Mouse (Mus musculus) right cerebral cortex, postnatal 10 days (tissue): ENCODE measurements at regions not wholly inside any gene's neighbourhood (a gene's known extent, or its start where the extent isn't known, plus 50 kb on each side); places are given as distances from the start of the nearest gene placed in this dataset.

Experiments
- DNase-seq, 2 experiments: peaks; one replicate each; pipeline ENCODE4 v3.0.0; 2021; ENCODE audit warnings: low spot score in 2 of 2

- no peak for DNase-seq
These were observed 151.4 kb downstream of the Abcc12 start for GRCm38 (mm10) chr8:86428998-86429651.

DNA sequence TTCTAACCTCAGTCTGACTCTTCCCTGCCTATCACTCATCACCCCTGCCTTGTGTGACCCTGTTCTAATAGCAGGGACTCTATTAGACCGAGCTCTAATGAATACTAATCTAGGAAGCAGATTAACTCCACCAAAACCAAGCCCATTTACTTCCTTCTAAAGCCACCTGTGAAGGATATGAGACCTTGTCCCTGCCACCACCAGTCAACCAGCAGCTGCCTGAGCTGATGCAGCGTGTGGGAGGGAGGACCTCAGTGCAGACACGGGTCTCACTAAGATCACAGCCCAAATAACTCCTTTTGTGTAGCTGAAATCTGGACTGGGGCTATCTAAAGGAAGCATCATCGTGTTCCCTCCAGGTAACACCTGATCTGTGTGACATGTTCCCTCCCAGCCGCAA, 152.4 kb downstream of the Abcc12 start:
- DNase-seq, result no peak

DNA sequence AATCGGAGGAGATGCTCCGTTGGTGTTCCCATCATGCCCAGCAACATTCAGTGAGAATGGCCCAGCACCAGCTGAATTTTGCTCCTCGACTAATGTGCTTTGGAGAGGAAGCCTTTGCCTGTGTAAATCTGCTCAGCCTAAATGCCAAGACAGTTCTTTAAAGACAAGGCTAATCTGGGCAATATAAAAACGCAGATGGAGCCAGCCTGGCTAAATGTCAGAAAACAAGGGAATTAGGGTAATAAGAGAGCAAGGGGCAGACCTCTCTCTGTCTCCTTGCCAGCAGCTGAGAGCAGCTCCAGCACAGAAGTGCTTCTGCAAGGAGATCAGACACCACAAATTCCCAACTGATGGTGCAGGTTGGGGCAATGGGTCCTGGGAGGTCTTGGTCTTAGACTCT, 154.4 kb downstream of the Abcc12 start:
- no peak for DNase-seq

DNA sequence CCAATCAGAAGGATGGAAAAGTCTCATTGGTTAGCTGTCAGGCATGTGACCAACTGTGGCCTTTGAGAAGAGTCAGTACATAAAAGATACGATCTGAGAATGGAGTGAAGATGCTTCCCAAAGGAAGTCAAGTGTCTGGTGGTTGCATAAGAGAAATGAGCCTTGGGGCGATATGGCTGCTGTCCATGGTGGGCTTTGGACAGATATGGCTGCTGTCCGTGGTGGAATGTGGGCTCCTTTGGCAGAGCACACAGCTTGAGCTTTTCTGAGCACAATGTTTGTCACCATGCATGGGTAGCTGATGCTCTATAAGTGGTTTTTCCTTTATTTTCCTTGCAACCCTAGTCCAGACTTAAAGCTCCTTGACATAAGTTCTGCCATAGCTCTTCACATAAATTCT, 155.1 kb downstream of the Abcc12 start:
- DNase-seq, result no peak

DNA sequence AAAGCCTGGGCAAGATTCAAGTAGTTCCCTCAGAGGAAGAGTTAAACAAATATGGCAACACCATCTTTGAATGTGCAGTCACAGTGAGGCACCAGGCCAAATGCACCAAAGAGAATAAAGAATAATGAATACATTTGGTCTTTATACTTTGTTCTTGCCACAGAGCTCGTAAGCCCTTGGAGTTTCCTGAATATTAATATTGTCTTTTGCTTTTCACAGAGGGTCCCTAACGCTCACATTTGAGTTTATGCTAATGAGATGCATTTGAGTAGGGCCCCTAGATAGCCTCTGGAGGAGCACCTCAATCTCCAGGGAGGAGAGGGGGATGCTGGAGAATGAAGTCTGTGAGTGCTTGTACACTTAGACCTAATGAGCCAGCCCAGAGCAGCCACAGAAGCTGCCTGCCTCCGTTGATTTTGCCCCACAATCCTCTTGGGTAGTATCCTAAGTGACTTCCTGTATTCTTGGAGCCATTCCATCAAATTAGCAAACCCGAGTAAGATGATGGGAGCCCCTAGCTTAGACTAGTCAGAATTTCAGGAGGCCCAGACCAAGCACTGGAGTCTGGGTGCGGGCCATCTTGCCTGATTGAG, 161.3 kb downstream of the Abcc12 start:
- DNase-seq, result no peak

GRCm38 (mm10) chr8:86418414-86418981, 162.0 kb downstream of the Abcc12 start:
- no peak for DNase-seq

DNA sequence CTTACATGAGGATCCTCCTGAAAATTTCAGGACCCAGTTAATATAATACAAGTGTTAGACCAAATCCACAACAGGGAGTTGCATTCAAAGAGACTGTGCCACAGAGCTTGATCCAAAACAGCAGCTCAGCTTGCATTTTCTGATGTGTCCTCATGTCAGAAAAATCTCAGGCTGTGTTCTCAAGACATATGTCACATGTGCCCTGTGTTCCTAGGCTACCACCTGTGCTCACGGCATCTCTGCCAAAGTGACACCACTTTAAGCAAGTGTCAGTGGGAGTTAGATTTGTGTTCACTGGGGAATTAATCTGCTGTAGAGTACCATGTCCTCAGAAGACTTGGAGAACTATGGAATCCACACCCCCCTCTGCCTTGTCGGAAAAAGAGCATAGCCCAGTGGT, 165.3 kb downstream of the Abcc12 start:
- no peak for DNase-seq

- DNase-seq, result peak in 1 of 2 experiments; percentile 44
These were observed 169.3 kb downstream of the Abcc12 start for GRCm38 (mm10) chr8:86411232-86411631.

DNA sequence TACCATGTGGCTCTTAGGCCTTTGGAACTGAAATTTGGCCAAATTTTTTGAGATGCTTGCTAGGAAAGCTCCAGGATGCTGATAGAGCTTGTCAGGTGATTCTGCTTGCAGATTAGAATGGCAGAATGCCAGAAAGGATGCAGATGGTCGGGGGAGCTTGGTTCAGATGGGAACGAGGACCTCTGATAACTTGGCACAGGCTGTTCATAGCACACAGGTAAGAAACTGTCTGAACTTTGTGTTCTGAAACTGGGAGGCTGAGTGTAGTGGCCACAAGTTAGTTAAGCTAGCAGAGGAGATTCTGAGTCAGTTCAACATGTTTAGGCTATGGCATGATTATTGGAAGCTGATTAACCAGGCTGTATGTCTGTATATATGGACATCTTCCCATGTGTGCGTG, 174.3 kb downstream of the Abcc12 start:
- no peak for DNase-seq

DNA sequence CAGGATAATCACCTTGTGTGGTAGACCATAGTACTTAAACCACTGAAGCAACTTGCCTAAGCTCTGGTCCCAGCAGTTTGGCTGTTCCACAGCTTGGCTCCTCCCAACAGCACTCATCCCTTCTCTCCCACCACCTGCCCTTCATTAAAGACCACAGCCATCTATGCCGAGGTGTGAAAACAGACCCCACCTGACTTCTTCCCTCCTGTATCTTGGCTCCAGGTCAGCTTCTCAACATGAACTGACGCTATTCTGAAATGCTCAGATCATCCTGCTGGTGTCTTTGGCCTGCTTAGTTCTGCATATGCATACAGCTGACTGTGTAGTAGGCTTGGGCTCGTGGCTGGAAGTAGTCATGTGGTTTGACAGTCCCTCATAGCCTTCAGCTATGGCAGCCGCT, 177.1 kb downstream of the Abcc12 start:
- no peak for DNase-seq

- no peak for DNase-seq
These were observed 178.5 kb downstream of the Abcc12 start for GRCm38 (mm10) chr8:86401946-86402345.

GRCm38 (mm10) chr8:86395121-86395520, 185.4 kb downstream of the Abcc12 start:
- DNase-seq, result no peak

- DNase-seq, result no peak
These were observed 186.7 kb downstream of the Abcc12 start for GRCm38 (mm10) chr8:86393835-86394234.

DNA sequence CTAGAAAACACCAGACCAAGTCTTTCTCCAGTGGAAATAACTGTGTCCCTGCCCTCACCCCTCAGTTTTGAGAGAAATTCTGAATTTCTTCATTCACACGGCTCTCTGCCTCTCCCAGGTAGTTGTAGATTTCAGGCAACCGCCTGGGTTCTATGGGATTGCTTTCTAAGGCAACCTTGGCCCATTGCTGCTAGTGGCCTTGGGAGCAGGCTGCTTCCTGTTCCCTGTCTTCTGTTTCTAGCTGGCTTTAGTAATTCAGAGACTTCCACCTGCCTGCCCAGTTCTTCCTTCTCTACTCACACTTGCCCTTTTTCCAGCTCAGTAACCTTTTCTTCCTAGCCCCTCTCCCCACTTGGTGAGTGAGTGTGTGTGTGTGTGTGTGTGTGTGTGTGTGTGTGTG, 187.1 kb downstream of the Abcc12 start:
- DNase-seq, result no peak

DNA sequence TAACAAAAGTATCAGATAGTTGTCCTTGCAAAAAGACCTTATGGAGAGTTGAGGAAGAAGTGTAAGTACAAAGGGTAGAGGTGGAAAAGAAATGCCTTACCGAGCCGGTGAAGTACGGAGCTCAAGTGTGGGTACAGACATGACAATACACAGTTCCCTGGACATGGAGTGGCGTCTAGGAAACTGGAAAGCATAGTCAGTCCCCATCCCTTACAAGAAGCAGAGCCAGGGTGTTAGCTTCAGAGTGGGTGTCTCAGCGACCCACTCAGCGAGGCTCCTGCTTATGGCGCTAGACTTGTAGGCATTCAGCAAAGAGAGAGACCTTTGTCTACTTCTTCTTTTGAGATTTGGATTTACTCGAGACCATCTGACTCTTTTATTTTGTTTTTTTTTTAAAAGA, 189.8 kb downstream of the Abcc12 start:
- no peak for DNase-seq

DNA sequence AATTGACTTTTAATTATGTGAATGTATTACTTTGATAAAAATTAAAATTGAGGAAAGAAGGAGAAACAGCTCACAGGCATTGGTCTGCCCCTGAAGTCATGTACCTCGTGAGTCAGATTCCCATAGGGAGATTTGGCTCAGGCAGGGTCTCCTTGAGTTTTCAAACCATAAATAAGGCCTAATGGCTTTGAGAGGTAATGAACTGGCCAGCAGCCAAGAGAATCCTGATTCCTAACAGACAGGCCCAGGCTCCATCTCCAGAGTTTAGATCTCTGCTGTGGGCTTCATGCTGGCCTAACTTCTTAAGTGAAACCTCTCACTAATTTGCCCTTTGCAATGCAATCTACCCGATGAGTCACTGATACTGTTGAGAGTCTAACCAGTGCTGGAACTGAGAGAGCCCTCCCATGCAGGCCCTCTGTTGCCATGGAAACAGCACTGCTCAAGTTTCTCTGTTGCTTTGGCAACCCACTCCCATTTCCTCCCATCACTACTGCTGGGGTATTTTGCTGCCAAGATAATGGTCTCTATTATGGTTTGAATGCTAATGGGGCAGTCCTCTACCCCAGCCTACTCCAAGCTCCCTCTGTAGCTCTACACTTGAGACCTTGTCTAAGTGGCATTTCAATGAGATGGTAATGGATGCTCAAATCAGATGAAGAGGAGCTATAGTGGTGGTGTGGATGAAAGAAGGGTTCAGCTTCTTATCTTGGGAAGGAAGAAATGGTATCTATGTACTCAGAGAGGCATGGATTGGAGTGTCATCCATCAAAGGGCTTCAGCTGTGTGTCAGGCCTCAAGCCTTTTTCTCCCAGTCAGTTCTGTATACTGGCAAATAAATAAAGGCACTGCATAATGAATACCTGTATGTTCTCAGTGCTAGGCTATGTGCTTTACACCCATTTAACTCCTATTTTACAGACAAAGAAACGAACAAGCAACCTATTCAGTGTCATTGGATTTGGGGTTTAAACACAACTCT, 190.5 kb downstream of the Abcc12 start:
- peak; percentile 90 to 96 for DNase-seq

GRCm38 (mm10) chr8:86385236-86385635, 195.2 kb downstream of the Abcc12 start:
- DNase-seq, result peak; percentile 54

GRCm38 (mm10) chr8:86381977-86382376, 198.5 kb downstream of the Abcc12 start:
- DNase-seq, result no peak

DNA sequence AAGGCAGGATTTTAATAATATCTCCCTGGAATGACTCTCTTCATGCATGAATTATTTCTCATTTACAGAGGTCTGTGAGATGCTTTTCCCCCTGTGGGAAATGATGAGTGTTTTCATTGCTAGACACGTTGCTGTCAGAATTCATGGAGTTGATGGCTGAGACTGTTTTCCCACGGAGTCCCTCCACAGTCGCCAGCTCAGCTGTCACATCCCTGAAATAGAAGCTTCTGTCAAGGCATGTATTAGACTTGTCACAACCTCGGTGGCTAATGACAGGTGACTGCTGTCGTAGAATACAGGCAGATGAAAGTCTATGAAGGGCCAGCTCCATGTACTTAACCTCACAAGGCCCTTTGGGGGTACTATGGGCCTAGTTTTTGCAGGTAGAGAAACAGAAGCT, 212.4 kb downstream of the Abcc12 start:
- peak in 1 of 2 experiments; percentile 53 for DNase-seq

DNA sequence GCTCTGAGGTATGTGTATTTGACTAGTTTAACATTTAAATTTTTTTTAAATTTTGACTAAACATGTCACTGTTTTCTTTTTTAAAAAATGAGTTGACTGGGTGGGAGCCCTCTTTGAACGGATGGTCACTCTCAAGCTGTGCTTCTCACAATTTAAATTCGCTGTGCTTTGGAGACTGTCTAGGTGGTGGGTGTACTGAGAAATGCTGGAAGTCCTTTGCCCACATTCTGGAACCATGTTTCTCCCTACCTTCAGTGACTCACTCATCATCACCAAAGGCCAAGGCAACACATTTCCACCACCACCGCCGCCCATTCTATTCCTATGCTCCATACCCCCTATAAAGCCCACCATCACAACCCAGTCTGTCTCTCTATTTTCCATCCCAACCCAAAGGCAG, 213.8 kb downstream of the Abcc12 start:
- DNase-seq, result no peak

DNA sequence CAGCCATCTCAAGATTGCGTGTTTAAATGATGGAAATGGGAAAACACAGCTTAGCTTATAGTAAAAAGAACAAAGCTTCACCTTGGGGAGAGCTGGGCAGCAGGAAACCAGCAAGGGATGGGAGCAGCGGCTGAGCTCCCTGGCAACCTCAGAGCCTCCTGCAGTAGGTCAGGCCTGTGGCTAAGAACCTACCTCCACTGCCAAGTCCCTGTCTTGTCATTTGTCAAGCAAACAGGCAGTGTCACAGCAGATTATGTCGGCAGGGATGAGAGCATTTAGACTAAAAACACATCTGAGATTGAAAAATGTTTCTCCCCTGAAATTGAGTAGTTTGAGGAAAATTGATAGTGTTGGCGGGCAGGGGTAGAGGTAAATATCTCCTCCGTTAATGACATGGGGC, 214.8 kb downstream of the Abcc12 start:
- no peak for DNase-seq

GRCm38 (mm10) chr8:86364898-86365297, 215.6 kb downstream of the Abcc12 start:
- DNase-seq, result no peak
